Mouse (Mus musculus) central nervous system, embryonic 11.5 days (tissue): ENCODE data around the gene Olfr30. TPM values are rescaled to one million over a fixed set of nuclear protein-coding genes. Genes with fewer than 3 reads are reported as not detected.

ENCODE experiments used
- polyA plus RNA-seq: library from polyadenylated mRNA; depleted of rRNA; stranded (reverse); fragments of >200 nt; gene quantifications from 2 replicates; pipeline ENCODE4 v1.2.3, GENCODE M21; 2012; rRNA removed

Olfr30 gene
- polyA plus RNA-seq, result not detected in 2 replicates

GRCm38 (mm10) chr11:58462170-58462569 is at the start of gene Olfr30:
TSS of gene Olfr30 (minus strand) at chr11:58462270.

DNA sequence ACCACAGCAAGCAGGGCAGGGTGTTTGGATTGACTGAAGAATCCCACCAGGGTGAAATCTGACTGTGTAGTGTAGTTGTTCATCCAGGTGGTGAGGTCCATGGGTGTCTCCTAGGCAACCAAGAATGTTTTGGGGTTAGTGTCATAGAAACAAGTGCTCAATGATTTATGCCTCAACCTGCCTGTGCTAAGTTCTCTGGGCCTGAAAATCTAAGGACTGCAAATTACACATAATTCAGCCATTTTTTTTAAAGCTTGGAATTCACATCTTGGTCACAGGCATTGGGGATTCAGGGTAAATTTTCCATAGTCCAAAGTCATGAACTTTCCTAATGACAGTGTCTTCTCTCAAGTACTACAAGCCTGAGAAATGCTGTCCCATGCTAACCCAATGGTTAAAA is 40.4 kb upstream of the Olfr30 start, which contains the start of gene Olfr331:
Olfr331 (minus strand) TSS at position 101 of the 400 bp plus-strand sequence.

GRCm38 (mm10) chr11:58492455-58492854 is 30.4 kb upstream of the Olfr30 start, which contains the start of gene Olfr332:
TSS of gene Olfr332 (minus strand) at chr11:58492555.

DNA sequence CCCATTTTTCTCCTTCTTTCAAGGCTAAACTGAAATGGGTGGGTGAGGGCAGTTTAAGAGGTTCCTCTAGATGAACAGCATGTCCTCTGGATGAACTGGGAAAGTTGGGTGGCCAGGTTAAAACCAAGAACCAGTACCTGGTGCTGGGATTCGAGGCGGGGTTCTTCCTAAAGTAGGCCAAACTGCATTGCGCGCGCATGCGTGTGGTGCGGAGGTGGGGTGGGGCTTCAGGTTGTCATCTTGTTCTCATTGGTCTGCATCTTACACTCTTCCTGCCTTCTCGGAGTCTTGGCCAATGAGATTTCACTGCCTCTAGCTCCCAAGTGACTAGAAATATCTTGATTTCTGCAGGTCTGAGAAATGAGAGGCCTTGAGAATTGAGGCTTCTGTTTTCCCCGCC is 9.3 kb downstream of the Olfr30 start, which contains the start of gene Lypd9:
Lypd9 (minus strand) TSS at position 165 of the 400 bp plus-strand sequence.

GRCm38 (mm10) chr11:58432259-58432658 is 29.8 kb downstream of the Olfr30 start, which contains the start of gene Gm12253:
TSS of gene Gm12253 (plus strand) at chr11:58432559.

GRCm38 (mm10) chr11:58420815-58421214 is 41.3 kb downstream of the Olfr30 start, which contains the start of gene 1810065E05Rik:
TSS of gene 1810065E05Rik (plus strand) at chr11:58421111.

Other genes starting within 250 kb of the Olfr30 start
- 0.05 and 0.08 TPM in 2 replicates for gene 4930438A08Rik, start 187.5 kb downstream of the Olfr30 start, polyA plus RNA-seq
- gene Zfp692, start 155.2 kb downstream of the Olfr30 start, polyA plus RNA-seq, result 42.7 and 55.9 TPM in 2 replicates
- gene Zfp672, start 131.9 kb downstream of the Olfr30 start, polyA plus RNA-seq, result 19.6 and 29.3 TPM in 2 replicates
- gene Sh3bp5l, start 131.5 kb downstream of the Olfr30 start, polyA plus RNA-seq, result 28.8 and 39.1 TPM in 2 replicates
- gene Lypd8, start 83.2 kb downstream of the Olfr30 start, polyA plus RNA-seq, result 0.06 and 0.30 TPM in 2 replicates
- 0.08 and 0.14 TPM in 2 replicates for gene 1810065E05Rik, start 41.2 kb downstream of the Olfr30 start, polyA plus RNA-seq
- not detected in 2 replicates for gene Gm12253, start 29.7 kb downstream of the Olfr30 start, polyA plus RNA-seq
- gene Lypd9, start 9.3 kb downstream of the Olfr30 start, polyA plus RNA-seq, result not detected in 2 replicates
- gene Olfr332, start 30.3 kb upstream of the Olfr30 start, polyA plus RNA-seq, result not detected in 2 replicates
- gene Olfr331, start 40.3 kb upstream of the Olfr30 start, polyA plus RNA-seq, result not detected in 2 replicates
- not detected in 2 replicates for gene Olfr330, start 72.6 kb upstream of the Olfr30 start, polyA plus RNA-seq
- gene Olfr329-ps, start 84.2 kb upstream of the Olfr30 start, polyA plus RNA-seq, result not detected in 2 replicates
- gene Olfr328, start 93.4 kb upstream of the Olfr30 start, polyA plus RNA-seq, result 0.06 TPM in 1 of 2 replicates, not detected in the other
- gene Olfr224, start 108.3 kb upstream of the Olfr30 start, polyA plus RNA-seq, result 0.05 TPM in 1 of 2 replicates, not detected in the other
- gene Olfr325, start 115.5 kb upstream of the Olfr30 start, polyA plus RNA-seq, result not detected in 2 replicates
- gene Olfr324, start 132.8 kb upstream of the Olfr30 start, polyA plus RNA-seq, result 0.01 TPM in 1 of 2 replicates, not detected in the other
- gene 2210407C18Rik, start 153.8 kb upstream of the Olfr30 start, polyA plus RNA-seq, result not detected in 2 replicates
- not detected in 2 replicates for gene Olfr323, start 168.2 kb upstream of the Olfr30 start, polyA plus RNA-seq
- gene Trim58, start 178.2 kb upstream of the Olfr30 start, polyA plus RNA-seq, result 0.92 and 1.0 TPM in 2 replicates
- gene Olfr322, start 196.5 kb upstream of the Olfr30 start, polyA plus RNA-seq, result 0.02 and 0.06 TPM in 2 replicates
- not detected in 2 replicates for gene Olfr320, start 218.8 kb upstream of the Olfr30 start, polyA plus RNA-seq
- not detected in 2 replicates for gene Olfr319, start 236.9 kb upstream of the Olfr30 start, polyA plus RNA-seq